Mouse (Mus musculus) urinary bladder, postnatal 25 days (tissue): ENCODE data around the gene Cotl1.

ENCODE experiments used
- DNase-seq: peaks from one replicate; pipeline ENCODE4 v3.0.0; 2022; ENCODE audit warnings: low spot score

Cotl1 gene

DNA sequence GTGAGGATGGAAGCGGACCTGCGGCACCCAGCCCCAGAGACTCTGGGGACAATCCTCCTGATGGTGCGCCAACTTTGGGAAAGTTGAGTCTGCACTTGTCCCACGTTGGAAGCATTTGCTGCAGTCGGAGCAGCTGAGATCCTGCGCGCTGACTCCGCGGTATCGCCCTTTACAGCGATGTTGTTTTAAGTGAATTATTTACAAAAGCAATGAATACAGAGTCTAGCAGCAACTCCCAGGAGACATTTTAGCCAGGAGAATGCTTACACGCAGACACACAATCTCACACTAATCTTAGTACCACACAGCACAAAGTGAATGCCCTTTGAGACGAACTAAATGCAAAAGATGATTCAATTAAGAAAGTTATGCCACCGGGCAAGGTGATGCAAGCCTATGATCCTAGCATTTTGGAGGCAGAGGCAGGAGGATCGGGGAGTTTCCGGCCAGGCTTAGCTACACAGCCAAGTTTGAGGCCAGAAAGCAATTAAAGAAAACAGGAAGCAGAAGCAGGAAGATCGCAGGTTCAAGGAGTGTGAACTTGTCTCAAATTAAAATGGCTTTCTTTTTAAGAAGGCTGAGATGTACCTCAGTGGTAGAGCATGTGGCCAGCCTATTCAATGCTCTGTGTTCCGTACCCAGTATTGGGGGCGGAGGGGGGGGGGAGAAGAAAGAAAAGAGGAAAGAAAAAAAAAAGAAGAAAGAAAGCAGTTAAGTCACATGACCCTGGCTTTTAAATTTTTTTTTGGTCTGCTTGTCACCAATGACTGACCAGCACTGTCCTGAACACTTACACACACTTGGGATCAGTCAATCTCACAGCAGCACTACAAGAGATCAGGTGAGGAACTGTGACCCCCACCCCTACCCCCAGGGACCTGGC lies 2.0 kb downstream of the Cotl1 start:
- no peak for DNase-seq

DNA sequence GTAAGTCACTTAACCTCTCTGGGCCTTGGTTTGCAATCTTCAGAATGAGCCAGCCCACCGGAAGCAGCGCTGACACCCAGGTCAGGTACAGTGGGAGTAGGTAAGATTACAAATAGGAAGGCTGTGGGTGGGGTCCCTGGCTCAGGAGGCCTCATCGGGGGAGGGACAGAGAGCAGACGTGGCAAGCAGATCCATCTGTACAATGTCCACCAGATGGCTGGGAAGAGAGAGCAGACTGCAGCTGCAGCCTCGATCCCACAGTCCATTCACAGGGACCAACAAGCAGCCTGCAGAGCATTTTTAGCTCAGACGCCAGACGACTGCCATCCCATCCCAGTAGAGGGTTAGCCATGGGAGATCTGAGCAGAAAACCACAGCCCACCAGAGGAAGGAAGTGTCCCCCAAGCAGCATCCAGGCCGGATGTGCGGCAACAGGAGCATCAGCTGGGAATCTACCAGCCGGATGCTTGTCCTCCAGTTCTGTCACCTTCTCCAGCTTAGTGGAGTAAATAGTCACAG lies 2.7 kb downstream of the Cotl1 start:
- no peak for DNase-seq

DNA sequence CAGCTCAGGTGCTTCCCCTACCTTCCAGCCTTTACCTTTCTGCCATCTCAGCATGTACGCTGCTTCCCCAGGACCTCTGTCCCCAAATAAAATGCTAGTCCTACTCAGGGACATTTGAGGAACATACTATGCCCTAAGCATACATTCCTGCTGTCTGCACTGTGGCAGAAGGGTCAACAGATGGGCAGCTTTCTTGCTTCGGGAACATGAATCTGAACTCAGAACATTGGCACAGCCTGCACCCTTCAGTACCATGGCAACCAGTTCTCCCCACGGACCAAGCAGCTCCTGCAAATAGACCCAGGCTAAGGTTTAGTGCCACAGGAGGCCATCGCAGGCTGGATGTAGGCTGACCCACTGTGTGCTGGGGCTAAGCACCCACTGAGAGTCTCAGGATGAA lies 3.5 kb downstream of the Cotl1 start:
- DNase-seq = no peak

- no peak for DNase-seq
Observed at GRCm38 (mm10) chr8:119835270-119835669, 5.1 kb downstream of the Cotl1 start.

DNA sequence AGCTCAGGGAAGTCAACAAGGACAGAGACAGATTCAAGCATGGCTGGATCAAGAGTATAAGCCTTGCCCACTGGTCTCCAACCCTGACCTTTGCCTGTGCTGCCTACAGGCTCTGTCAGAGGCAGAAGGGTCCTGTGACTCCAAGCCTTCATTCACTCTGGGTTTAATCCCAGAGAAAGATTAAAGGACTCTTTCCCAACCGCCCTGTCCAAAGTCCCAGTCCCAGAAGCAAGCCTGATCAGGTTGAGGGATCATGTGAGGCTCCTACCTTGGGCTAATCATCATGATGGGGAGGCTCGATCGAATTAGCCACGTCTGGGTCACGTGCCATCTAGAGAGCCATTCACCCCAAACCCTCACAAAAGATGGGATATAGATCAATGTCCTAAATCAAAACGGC lies 5.7 kb downstream of the Cotl1 start:
- no peak for DNase-seq

DNA sequence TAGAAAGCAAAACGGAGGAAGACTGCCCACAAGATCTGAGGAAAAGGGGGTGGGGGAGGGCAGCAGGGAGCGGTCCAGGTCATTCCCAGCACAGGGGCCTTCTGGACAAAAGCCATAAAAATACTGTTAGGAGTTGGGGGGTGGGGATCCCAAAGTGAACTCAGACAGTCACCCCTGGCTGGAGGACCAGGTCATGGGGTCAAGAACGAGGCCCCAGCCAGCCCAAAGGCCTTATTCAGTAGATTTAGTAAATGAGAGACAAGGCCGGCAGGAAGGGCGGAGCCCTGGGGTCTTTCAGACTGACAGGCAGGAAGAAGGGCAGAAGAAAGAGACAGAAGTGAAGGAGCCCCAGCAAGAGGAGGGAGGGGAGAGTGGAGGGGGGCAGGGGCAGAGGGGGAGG lies 7.4 kb downstream of the Cotl1 start:
- no peak for DNase-seq

DNA sequence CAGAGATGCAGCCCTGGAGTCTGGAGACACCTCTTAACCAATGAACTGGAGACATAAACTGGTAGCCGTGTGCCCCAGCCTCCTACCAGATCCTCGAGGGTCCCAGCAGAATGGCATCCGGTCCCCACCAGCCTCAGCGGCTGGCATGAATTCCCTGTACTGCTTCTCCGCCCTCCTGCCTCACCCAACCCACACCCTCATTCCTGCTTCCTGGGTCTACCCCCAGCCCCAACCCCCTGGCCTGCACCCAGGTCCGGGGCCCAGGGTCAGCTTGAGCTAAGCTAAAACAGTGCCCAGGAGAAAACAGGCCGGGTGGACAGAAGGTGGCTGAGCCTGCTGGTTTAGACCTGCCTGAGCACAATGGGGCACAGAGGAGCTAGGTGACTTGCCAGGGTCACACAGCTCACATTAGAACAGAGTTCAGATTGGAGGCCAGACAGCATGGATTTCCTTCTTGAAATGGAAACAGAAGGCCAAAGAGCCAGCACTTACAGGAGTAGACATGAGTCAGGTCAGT lies 8.2 kb downstream of the Cotl1 start:
- no peak for DNase-seq

- DNase-seq = no peak
Observed at GRCm38 (mm10) chr8:119831336-119831995, 8.9 kb downstream of the Cotl1 start.

- no peak for DNase-seq
Observed at GRCm38 (mm10) chr8:119830589-119830988, 9.8 kb downstream of the Cotl1 start.

- no peak for DNase-seq
Observed at GRCm38 (mm10) chr8:119829870-119830580, 10.3 kb downstream of the Cotl1 start.

DNA sequence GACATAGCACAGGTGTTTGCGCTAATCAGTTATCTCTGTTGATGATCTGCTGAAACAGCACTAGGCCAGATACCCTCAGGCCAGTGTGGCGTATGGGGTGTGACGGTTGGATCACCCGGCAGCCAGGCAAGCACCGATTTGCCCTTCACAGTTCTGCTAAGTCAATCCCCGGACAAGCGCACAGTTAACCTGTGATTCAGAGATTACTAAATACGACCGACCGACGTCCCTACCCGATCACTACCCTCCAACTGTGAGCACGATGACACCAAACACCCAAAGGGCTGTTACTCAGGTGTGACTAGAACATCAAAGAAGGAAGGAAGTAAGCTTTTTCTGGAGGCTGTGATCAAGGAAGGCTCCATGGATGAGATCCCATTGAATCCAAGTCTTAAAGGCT lies 10.9 kb downstream of the Cotl1 start:
- no peak for DNase-seq

DNA sequence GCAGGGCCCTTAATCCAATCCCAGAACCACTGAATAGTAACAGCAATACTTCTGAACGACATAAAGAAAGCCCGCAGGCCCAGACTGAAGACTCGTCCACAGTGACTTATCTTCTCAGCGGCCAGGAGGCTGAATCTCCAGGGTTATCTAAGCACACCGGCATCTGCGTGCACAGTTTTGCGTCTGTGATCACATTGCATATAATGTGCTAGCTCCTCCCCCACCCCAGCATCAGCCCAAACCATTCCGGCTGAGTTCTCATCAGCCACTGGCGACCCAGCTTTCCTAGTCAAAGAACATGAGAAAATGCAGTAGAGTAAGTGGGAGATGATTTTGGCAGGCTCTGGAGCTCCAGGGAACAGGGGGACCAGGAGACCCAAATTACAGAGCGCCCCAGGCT lies 11.3 kb downstream of the Cotl1 start:
- no peak for DNase-seq

- DNase-seq = no peak
Observed at GRCm38 (mm10) chr8:119827721-119828153, 12.6 kb downstream of the Cotl1 start.

- DNase-seq = no peak
Observed at GRCm38 (mm10) chr8:119826982-119827381, 13.4 kb downstream of the Cotl1 start.

DNA sequence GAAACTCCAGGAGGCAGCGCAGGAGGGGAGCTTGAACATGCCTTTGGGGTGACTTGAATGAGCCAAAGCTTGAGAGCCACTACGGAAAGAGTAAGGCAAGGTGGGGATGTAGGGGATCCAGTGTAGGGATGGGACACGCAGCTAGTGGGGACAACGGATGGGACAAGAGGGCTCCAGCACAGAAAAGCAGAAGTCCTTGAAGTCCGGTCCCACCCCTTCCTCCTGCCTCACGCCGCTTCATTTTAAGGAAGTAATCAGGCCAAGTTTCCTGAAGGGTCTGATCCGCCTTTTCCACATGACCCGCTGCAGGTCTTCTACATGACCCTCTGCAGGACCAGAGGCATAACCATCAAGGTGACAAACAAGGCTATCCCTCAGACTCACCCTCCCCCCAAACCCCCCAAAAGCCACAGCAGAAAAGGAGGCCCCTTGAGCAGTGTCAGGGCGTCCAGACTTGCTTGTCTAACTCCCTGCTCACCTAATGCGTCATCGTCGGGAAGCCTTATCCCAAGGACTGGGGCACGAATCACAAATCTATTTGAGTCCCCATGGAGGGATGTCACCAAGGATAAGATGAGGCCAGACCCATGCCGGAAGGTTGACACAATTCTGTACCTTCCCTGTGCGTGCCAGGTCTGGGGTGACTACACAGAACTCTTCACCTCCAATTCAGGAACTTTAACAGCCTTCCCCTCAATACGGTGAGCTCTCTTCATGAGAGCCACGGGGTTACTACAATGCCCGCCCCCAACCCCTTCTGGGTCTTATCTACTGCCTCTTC lies 14.2 kb downstream of the Cotl1 start:
- no peak for DNase-seq

DNA sequence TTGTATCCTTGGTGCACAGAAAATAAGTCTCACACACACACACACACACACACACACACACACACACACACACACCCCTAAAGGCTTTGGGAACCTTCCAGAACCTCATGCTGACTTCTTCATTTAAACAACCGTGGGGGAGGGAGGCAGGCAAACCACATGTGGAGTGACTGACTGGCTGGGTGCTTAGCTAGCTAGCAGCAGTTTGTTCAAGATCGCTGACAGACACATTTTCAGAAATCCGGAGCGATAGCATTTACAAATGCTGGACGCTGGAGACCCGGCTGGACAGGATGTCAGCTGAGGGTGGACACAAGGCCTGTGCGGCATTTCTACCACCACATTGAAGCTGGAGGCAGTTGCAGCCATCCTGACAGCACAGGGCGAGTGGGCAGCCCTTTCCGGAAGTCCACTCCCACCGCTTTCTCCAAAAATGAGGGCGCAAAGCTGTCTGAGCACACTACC lies 15.5 kb downstream of the Cotl1 start:
- no peak for DNase-seq

DNA sequence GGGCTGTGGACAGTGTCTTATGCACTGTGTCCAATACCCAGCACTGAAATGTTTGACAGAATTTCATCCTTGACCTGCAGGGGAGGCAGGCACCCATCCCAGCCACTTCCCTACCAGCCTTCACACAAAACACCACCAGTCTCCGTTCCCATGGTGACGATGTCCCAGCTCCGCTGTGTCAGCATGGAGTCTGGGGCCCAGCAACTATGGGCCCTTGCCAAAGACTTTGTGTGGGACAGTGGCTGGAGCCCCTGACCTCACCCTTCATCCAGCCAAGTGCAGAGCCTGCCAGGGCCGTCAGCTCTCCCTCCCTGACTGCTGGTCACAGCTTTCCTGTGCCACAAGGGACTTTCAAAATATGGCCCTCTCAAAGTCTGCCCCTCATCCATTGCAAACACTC lies 16.2 kb downstream of the Cotl1 start:
- no peak for DNase-seq

DNA sequence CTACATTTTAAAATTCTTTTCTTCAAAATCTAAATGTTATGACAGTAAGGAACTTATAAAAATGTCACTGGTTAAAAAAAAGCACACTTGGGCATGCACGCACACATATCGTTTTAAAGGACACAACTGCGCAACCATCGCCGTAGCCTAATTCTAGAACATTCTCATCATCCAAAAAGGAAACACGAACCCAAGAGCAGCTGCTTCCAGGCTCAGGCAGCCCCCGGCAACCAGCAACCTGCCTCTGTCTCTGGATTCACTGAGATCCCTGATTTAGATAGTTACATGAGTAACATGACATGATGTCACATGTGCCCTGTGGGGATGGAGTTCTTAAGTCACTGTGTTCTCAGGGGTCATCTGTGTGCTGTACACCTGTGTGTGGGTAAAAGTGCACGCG lies 17.1 kb downstream of the Cotl1 start:
- no peak for DNase-seq

DNA sequence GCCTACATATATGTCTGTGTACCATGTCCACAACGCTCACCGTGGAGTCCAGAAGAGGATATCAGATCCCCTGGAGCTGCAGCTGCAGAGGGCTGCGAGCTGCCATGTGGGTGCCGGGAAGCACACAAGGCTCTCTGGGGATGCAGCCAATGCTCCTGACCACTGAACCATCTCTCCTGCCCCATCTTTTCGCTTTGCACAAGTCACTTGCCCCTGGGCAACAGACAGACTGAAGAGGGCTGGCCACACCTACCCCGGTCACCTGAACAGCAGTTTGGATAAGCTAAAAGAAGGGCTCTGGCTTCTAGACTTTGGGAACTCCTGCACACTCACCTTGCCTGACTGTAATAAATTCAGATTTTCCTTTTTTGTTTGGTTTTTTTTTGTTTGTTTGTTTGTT lies 18.7 kb downstream of the Cotl1 start:
- DNase-seq = no peak

DNA sequence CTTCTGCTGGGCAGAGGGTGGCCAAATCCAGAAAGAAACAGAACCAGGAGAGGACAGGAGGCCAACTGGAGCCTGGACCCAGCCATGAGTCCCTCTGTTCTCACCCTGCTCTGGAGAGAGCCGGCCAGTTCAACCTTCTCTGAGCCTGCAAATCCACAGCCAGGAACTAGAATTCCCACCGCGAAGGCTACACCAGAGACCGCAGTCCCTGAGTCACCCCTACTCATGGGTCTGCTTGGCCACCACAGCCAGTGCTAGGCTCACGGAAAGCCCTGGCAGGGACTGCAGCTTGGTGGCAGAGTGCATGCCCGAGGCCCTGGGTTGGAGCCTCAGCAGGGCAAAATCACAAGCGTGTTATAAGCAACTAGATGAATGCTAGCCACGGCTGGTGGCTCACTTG lies 20.4 kb downstream of the Cotl1 start:
- no peak for DNase-seq

- no peak for DNase-seq
Observed at GRCm38 (mm10) chr8:119819316-119819715, 21.0 kb downstream of the Cotl1 start.

GRCm38 (mm10) chr8:119817446-119817845 lies 22.9 kb downstream of the Cotl1 start:
- no peak for DNase-seq
